Mouse (Mus musculus): ENCODE measurements around the gene Slc25a25.

The Slc25a25 gene

DNA sequence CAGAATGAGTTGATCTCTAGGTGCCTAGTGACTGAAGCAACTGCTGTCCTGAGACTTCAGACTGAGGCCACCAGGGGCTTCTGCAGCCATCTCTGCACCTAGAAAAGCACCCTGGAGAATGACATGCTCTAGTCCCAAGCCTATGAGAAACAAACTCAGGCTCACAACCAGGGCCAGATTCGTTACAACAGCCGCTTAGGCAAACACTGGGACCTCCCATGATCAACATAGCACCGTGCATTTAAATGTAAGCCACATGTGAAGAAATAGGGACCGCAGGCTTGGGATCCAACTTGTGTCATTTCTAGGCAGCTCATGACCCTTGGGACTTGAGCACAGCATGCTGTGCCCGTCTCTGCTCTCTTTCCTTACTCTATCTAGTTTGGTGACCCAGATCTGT lies 23.5 kb downstream of the Slc25a25 start:
- DNase-seq: no peak

- no peak for DNase-seq
These were observed 25.1 kb downstream of the Slc25a25 start for GRCm38 (mm10) chr2:32426141-32426540.

DNA sequence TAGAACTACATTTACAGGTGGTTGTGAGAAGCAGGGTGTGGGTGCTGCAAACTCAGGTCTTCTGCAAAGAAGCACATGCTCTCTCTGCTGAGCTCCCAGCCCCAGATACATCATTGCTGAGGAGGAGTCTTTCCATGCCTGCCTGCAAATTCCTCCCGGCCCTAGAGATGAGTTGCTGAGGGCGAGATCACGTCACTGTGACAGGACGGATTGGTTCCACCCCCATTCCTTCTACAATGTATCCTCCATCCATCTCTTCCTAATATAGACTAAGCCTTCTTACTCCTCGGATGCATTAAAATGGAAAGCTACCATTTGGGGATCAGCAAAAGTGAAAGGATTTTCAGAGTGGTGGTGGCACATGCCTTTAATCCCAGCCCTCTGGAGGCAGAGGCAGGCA lies 25.7 kb downstream of the Slc25a25 start:
- no peak for DNase-seq

DNA sequence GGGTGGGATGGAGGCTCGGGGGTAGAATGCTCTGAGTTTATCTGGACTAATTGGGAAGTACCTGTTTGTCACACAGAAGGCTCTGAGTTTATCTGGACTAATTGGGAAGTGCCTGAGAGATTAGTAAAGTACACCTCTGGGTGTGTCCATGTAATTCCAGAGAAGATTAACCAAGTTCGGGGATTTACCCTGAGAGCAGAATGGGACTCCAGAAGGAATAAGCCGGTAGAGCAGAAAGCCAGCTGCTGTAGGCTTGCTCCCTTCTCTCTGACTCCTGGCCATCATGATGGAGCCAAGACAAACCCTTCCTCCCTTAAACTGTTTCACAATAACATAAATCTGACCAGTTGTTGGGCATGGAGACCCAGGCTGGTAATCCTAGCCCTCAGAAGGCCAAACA lies 26.4 kb downstream of the Slc25a25 start:
- DNase-seq: no peak

DNA sequence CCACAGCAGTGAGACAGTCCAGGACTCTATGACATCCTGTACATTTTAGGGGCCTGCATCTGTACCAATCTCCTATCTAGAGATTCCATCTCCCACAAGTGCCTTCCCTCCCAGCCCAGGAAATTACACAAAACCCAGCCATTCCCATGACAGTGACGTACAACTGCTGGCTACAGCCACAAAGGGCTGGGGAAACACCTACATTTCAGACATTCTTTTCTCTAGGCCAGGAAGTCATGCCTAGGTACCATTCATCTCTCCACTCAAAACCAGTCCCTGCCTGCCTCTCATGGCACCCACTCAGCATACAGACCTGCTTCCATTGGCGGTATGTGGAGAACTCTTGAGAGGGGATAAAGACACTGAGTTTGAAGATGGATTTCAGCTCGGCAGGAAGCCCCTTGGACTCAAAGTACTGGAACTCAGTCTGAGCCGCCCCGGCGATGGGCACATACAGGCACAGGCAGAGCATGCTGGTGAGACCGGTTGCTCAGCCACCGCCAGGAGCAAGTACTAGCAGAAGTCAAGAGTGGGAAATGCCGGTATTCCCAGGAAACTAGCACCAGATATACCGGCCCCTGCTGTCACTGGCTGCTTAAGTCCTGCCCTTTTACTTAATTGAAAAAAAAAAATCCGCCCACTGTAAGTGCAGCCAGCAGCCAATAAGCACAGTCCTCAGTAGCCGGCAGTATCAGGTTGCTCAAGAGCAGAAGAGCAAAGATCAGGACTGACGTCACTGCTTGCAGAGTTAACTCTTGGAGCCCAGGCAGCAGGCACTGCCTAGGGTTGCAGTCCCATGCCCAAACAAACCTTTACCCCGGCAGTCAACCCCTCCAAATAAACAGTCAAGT lies 27.5 kb downstream of the Slc25a25 start:
- DNase-seq: no peak

DNA sequence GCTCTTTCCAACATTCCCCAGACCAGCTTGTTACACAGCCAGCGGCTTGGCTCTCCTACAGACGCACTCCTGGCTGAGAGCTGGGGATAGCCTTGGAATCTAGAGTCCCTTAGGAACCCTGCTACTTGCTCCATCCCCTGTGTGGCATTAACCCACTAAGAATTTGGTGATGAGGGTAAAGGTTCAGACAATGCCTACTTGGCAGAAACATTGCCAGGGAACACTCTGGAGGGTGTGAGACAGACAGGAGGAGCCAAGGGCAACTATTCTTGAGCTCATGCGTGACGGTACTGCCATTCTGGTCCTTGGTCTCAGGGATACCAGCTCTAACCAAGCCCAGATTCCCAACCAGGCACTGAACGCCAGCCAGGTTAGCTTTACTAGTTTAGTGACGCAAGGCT lies 29.4 kb downstream of the Slc25a25 start:
- no peak for DNase-seq

GRCm38 (mm10) chr2:32420647-32421046 lies 30.6 kb downstream of the Slc25a25 start:
- DNase-seq: no peak

- no peak for DNase-seq
These were observed 31.1 kb downstream of the Slc25a25 start for GRCm38 (mm10) chr2:32420066-32420608.

- no peak for DNase-seq
These were observed 31.9 kb downstream of the Slc25a25 start for GRCm38 (mm10) chr2:32419359-32419758.

DNA sequence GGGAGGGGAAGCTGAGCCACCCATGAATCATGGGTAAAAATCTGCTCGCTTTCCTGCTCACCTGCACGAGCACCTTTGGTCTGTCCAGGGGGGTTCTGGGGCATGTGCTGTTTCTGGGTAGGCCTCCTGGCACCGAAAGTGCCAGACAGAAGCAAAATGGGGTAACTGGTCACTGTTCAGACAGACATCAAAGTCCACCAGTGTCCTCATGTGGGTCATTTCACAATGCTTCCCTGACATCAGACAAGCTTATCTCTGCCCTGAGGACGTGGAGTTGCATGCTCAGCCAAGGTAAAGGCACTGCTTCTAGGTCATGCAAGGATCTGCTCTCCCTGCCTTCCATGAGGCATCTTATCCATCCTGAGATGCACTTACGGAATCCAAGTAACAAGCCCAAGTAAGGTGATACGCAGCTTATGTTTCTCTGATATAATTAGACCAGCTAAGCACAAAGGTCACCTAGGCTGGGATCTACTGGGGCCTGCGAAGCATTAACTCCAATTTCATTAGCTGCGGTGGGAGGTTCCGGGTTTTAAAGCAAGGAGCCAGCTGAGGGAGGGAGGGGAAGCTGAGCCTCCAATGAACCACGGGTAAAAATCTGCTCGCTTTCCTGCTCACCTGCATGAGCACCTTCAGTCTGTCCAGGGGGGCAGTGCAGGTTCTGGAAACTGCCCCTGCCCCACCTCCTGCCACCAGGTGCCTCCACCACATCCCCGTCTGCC lies 32.7 kb downstream of the Slc25a25 start:
- no peak for DNase-seq

DNA sequence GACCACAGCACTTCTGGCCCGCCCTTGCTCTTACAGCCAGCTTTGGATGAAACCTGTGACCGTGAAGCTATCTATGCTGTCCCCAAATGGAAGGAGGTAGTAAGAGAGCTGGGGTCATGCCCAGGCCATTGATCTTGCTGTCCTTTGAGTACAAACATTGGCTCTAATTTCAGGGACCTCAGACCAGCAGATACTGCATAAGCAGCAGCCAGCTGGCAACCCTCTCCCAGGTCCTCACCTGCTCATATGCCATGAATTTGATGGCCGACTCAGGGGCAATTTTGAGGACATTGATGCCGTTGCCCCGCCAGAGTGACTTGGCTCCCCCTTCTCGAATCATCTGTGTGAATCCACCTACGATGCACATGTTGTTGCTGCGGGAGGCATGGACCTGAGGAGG lies 33.8 kb downstream of the Slc25a25 start:
- no peak for DNase-seq

DNA sequence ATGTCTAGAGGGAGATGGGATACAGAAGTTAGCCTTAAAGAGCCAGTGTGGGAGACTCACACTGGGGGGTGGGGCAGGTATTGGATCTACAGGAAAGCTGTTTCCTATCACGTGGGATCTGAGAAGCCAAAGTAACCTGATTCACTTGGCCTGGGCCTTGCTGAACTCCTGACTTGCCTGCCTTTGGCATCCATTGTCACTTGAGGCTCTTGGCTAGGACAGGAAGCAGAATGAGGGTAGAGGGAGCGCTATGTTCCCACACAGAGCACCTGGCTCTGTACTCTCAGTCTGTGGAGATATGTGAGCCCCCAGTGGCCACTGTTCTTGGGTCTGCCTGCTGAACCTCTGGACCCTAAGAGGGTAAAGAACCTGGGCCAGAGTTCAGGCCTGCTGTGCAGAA lies 34.7 kb downstream of the Slc25a25 start:
- DNase-seq: no peak

- DNase-seq: no peak
These were observed 35.4 kb downstream of the Slc25a25 start for GRCm38 (mm10) chr2:32415801-32416200.

DNA sequence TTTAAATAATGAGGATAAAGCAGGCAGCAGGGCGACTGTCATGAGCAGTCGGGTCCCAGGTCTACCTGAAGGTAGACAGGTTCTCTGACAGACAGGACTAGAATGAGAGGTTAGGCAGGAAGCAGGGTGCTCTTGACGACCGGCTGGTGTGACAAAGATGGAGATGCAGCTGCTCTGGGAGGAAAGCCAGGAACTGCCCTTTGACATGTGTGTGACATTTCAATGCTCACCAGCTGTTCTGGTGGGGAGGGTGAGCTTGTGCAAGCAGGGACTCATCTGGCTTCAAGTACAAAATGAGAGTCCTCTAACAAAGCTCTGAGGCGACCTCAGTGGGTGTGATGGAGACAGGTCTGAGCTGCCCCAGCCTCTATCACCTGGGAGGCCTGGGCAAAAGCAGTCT lies 37.3 kb downstream of the Slc25a25 start:
- no peak for DNase-seq

- DNase-seq: no peak
These were observed 38.3 kb downstream of the Slc25a25 start for GRCm38 (mm10) chr2:32412742-32413531.

DNA sequence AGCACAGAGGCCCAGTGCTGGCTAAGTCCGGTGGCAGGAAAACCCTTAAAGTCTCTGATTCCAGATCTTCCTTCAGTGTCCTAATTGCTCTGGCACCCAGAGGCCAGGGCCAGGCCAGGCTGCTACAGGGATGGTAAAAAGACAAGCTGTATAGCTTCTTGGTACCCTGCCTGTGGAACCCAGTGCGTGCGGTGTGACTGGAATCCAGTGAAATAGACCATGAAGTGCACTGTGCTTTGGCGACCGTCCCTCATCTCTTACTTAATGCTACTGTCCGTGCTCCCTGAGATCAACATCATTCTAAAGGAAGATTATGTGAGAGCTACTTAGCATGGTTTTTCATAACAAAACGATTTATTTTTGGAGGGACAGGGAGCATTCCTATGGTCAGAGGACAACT lies 39.8 kb downstream of the Slc25a25 start:
- no peak for DNase-seq

DNA sequence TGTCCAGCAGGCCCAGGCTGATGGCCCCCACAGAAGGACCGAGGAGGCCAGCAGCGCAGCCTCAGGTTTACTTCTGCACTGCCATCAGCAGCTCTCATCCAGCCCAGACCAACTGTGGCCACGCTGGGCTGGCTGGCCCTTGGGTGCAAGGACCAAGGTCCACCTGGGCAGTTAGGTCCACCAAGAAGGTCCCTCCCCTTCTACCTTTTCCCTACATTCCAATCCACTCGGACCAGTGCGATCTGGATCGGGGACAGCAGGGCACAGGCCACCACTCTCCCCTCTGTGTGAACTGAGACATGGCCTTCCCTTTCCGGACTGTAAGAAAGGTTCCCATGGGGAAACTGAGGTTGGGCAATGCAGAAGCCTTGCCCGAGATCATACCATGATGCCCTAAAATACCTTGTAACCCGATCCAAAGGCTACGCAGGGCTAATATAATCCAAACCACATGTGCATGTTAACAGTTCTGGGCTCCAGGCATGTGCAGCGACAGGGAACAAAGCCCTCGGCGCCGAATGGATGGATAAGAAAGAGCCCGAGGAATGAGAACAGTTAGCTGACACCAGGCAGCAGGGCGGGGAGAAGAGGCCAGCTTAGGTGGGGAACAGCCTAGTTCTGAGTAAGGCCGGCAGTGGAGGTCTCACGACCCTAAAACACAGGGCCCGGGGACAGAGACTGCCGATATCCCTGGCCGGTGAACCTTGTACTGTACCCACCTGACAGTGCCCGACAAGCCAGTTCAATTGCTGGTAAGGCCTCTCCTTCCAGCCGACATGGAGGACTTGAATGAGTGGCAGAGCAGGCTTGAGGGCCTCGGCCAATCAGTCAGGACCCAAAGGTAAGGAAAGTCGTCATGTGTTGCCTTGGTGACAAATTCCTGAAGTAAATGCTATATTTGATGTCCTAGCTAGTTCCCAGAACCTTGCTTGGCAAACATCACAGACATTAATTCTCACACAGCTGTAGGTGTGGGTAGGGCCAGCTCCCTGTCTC lies 42.5 kb downstream of the Slc25a25 start:
- DNase-seq: no peak

- no peak for DNase-seq
These were observed 44.0 kb downstream of the Slc25a25 start for GRCm38 (mm10) chr2:32407144-32407824.

- DNase-seq: peak; percentile 98
These were observed 46.6 kb downstream of the Slc25a25 start for GRCm38 (mm10) chr2:32404663-32405062.

GRCm38 (mm10) chr2:32396695-32397094 lies 54.5 kb downstream of the Slc25a25 start:
- peak; percentile 45 for DNase-seq

GRCm38 (mm10) chr2:32395946-32396621 lies 55.2 kb downstream of the Slc25a25 start:
- DNase-seq: peak; percentile 78
